Mouse (Mus musculus) limb, embryonic 13.5 days (tissue): Measurements from ENCODE around the gene Glrx2. TPM values are rescaled to one million over a fixed set of nuclear protein-coding genes. Genes with fewer than 3 reads are reported as not detected.
"Not testable (repeated sequence)": the region's sequence is repeated elsewhere in the genome, so short reads cannot be mapped to it uniquely, and the experiment has no call there.

Source experiments
- ATAC-seq: fragments of 200-750 bp; cut with Nextera tagmentation; 2 replicates; pipeline ENCODE4 v1.8.0; 2017; ENCODE audit warnings: low read depth, moderate number of reproducible peaks, moderate TSS enrichment; ENCODE audit not compliant: low FRiP score
- H3K27ac ChIP-seq: fragments of 300-500 bp; sonication (generic); 2 replicates; pipeline ENCODE4 v1.5.1; 2015; ENCODE audit warnings: inconsistent platforms, mild to moderate bottlenecking, moderate library complexity
- H3K27me3 ChIP-seq: fragments of 300-500 bp; sonication (generic); 2 replicates; pipeline ENCODE4 v1.6.1; 2015; ENCODE audit warnings: mild to moderate bottlenecking, inconsistent platforms
- H3K36me3 ChIP-seq: fragments of 300-500 bp; sonication (generic); 2 replicates; pipeline ENCODE4 v1.6.1; 2015; ENCODE audit warnings: inconsistent platforms, mild to moderate bottlenecking, moderate library complexity
- H3K4me1 ChIP-seq: fragments of 300-500 bp; sonication (generic); 2 replicates; pipeline ENCODE4 v1.6.1; 2015; ENCODE audit warnings: inconsistent platforms
- H3K4me2 ChIP-seq: fragments of 300-500 bp; sonication (generic); replicated peaks from 2 replicates; pipeline ENCODE4 v1.6.1; 2015; ENCODE audit warnings: inconsistent platforms, mild to moderate bottlenecking, moderate library complexity
- H3K4me3 ChIP-seq: fragments of 300-500 bp; sonication (generic); 2 replicates; pipeline ENCODE4 v1.5.1; 2015; ENCODE audit warnings: moderate library complexity, mild to moderate bottlenecking, inconsistent platforms
- H3K9ac ChIP-seq: fragments of 300-500 bp; sonication (generic); 2 replicates; pipeline ENCODE4 v1.6.1; 2015; ENCODE audit warnings: mild to moderate bottlenecking, inconsistent platforms
- H3K9me3 ChIP-seq: fragments of 300-500 bp; sonication (generic); 2 replicates; pipeline ENCODE4 v1.6.1; 2016; ENCODE audit warnings: inconsistent platforms
- WGBS: fragments of 180-500 bp; shearing (Covaris S2); methylation state at CpG from one replicate; pipeline ENCODE4 v1.1.7; 2015; 5-methylcytosine and 5-hydroxymethylcytosine counted together
- polyA plus RNA-seq: library from polyadenylated mRNA; unstranded; fragments of >200 nt; fragmentation: Nextera tagmentation; extraction: Ambion mirVana; gene quantifications from 2 replicates; pipeline ENCODE4 v1.2.1, GENCODE M21; 2015

Gene Glrx2
- polyA plus RNA-seq = 103 and 118 TPM in 2 replicates

- H3K27me3 ChIP-seq, H3K4me3 ChIP-seq, H3K4me2 ChIP-seq, H3K9ac ChIP-seq, H3K4me1 ChIP-seq, ATAC-seq, H3K27ac ChIP-seq, H3K9me3 ChIP-seq, H3K36me3 ChIP-seq: not testable (repeated sequence)
- no CpG with 5 or more reads among the region's 2 CpGs for WGBS
Observed at GRCm38 (mm10) chr1:143716038-143716437, at the start of gene Glrx2. Gene Glrx2, plus strand, starts transcription at chr1:143716338.

GRCm38 (mm10) chr1:143675734-143676361 is 40.3 kb upstream of the Glrx2 start:
- no peak overlapping the region for H3K9ac ChIP-seq
- 93% methylated on average over 4 of the region's 4 CpGs for WGBS
- no peaks in the 10 kb centered on the region for H3K9me3 ChIP-seq
- ATAC-seq = no peak
- H3K36me3 ChIP-seq = peaks cover 35% of the 10 kb centered on the region
- H3K4me3 ChIP-seq = no peak overlapping the region
- H3K4me2 ChIP-seq = no peak overlapping the region
- no peaks in the 10 kb centered on the region for H3K27me3 ChIP-seq
- no peaks in the 10 kb centered on the region for H3K4me1 ChIP-seq
- no peak overlapping the region for H3K27ac ChIP-seq

- H3K4me1 ChIP-seq = no peaks in the 10 kb centered on the region
- no peaks in the 10 kb centered on the region for H3K27me3 ChIP-seq
- no peak overlapping the region for H3K9ac ChIP-seq
- 95% methylated on average over 5 of the region's 5 CpGs for WGBS
- ATAC-seq = no peak
- no peak overlapping the region for H3K4me2 ChIP-seq
- H3K4me3 ChIP-seq = no peak overlapping the region
- no peaks in the 10 kb centered on the region for H3K9me3 ChIP-seq
- H3K27ac ChIP-seq = no peak overlapping the region
- peaks cover 49% of the 10 kb centered on the region for H3K36me3 ChIP-seq
Observed at GRCm38 (mm10) chr1:143681108-143681507, 35.0 kb upstream of the Glrx2 start.

GRCm38 (mm10) chr1:143684849-143685248 is 31.3 kb upstream of the Glrx2 start:
- no peak overlapping the region for H3K9ac ChIP-seq
- no peak overlapping the region for H3K4me2 ChIP-seq
- H3K27ac ChIP-seq = no peak overlapping the region
- no peaks in the 10 kb centered on the region for H3K9me3 ChIP-seq
- ATAC-seq = no peak
- peaks cover 57% of the 10 kb centered on the region for H3K36me3 ChIP-seq
- no peaks in the 10 kb centered on the region for H3K4me1 ChIP-seq
- H3K4me3 ChIP-seq = no peak overlapping the region
- WGBS = 83% methylated on average over 3 of the region's 3 CpGs
- H3K27me3 ChIP-seq = no peaks in the 10 kb centered on the region

GRCm38 (mm10) chr1:143701736-143702135 is 14.4 kb upstream of the Glrx2 start:
- Histone ChIP-seq H3K27me3 (no peaks in the 10 kb centered on the region), H3K4me3 (peak overlapping the region; percentile 85), H3K36me3 (peaks cover 15% of the 10 kb centered on the region), H3K4me1 (peaks cover 13% of the 10 kb centered on the region), H3K4me2 (peak overlapping the region; percentile 74), H3K27ac (no peak overlapping the region), H3K9ac (peak overlapping the region; percentile 94), H3K9me3 (no peaks in the 10 kb centered on the region)
- 0% methylated on average over 13 of the region's 13 CpGs for WGBS
- ATAC-seq = no peak

GRCm38 (mm10) chr1:143702141-143702740 is 13.9 kb upstream of the Glrx2 start:
- peak; percentile 77 for ATAC-seq
- peak overlapping the region; percentile 74 for H3K4me2 ChIP-seq
- H3K36me3 ChIP-seq = peaks cover 11% of the 10 kb centered on the region
- H3K27me3 ChIP-seq = no peaks in the 10 kb centered on the region
- H3K27ac ChIP-seq = peak overlapping the region; percentile 90
- H3K9me3 ChIP-seq = no peaks in the 10 kb centered on the region
- under 1% methylated on average over 42 of the region's 48 CpGs for WGBS
- H3K9ac ChIP-seq = peak overlapping the region; percentile 94
- peak overlapping the region; percentile 85 for H3K4me3 ChIP-seq
- H3K4me1 ChIP-seq = peaks cover 13% of the 10 kb centered on the region

GRCm38 (mm10) chr1:143702741-143703262 is 13.3 kb upstream of the Glrx2 start, which contains the start of gene Cdc73:
Gene Cdc73, minus strand, starts transcription at chr1:143702893.
- WGBS = 0% methylated on average over 73 of the region's 74 CpGs

GRCm38 (mm10) chr1:143707006-143707405 is 9.1 kb upstream of the Glrx2 start:
- Histone ChIP-seq H3K4me1 (0 out of 2 replicates have a peak, but pooled peaks cover 6% of the 10 kb centered on the region), H3K27me3 (no peaks in the 10 kb centered on the region), H3K9me3 (no peaks in the 10 kb centered on the region), H3K27ac (no peak overlapping the region), H3K36me3 (no peaks in the 10 kb centered on the region), H3K4me2 (no peak overlapping the region), H3K9ac (no peak overlapping the region), H3K4me3 (no peak overlapping the region)
- WGBS = 80% methylated on average over 4 of the region's 4 CpGs
- no peak for ATAC-seq

More at GRCm38 (mm10) chr1:143702741-143703262, 13.3 kb upstream of the Glrx2 start, which contains the start of gene Cdc73:
- Histone ChIP-seq H3K4me2 (peak within 1 kb of the TSS; percentile 74), H3K9ac (peak within 1 kb of the TSS; percentile 94), H3K27me3 (no peaks in the 10 kb centered on the region), H3K27ac (peak within 1 kb of the TSS; percentile 90), H3K9me3 (no peaks in the 10 kb centered on the region), H3K4me3 (peak within 1 kb of the TSS; percentile 85), H3K36me3 (peaks cover 7% of the 10 kb centered on the region), H3K4me1 (peaks cover 13% of the 10 kb centered on the region)
- peak; percentile 99 for ATAC-seq

GRCm38 (mm10) chr1:143708361-143708760 is 7.8 kb upstream of the Glrx2 start:
- Histone ChIP-seq H3K4me1 (0 out of 2 replicates have a peak, but pooled peaks cover 6% of the 10 kb centered on the region), H3K36me3 (no peaks in the 10 kb centered on the region), H3K4me3 (no peak overlapping the region), H3K9ac (no peak overlapping the region), H3K4me2 (no peak overlapping the region), H3K27ac (no peak overlapping the region), H3K27me3 (no peaks in the 10 kb centered on the region), H3K9me3 (no peaks in the 10 kb centered on the region)
- no peak for ATAC-seq
- 70% methylated on average over 6 of the region's 6 CpGs for WGBS

- no peak overlapping the region for H3K27ac ChIP-seq
- ATAC-seq = no peak
- no peaks in the 10 kb centered on the region for H3K36me3 ChIP-seq
- 53% methylated on average over 7 of the region's 7 CpGs for WGBS
- no peaks in the 10 kb centered on the region for H3K9me3 ChIP-seq
- H3K4me3 ChIP-seq = no peak overlapping the region
- H3K27me3 ChIP-seq = no peaks in the 10 kb centered on the region
- H3K9ac ChIP-seq = no peak overlapping the region
- H3K4me1 ChIP-seq = 0 out of 2 replicates have a peak, but pooled peaks cover 6% of the 10 kb centered on the region
- no peak overlapping the region for H3K4me2 ChIP-seq
Observed at GRCm38 (mm10) chr1:143709966-143710626, 6.0 kb upstream of the Glrx2 start.

GRCm38 (mm10) chr1:143710627-143710976 is 5.5 kb upstream of the Glrx2 start:
- 80% methylated on average over 5 of the region's 5 CpGs for WGBS
- no peaks in the 10 kb centered on the region for H3K36me3 ChIP-seq
- H3K27me3 ChIP-seq = no peaks in the 10 kb centered on the region

GRCm38 (mm10) chr1:143724456-143725064 is 8.4 kb downstream of the Glrx2 start:
- no peak overlapping the region for H3K9ac ChIP-seq
- no peaks in the 10 kb centered on the region for H3K4me1 ChIP-seq
- no peak overlapping the region for H3K4me3 ChIP-seq
- WGBS = 79% methylated on average over 5 of the region's 5 CpGs
- no peak for ATAC-seq
- no peak overlapping the region for H3K27ac ChIP-seq
- H3K27me3 ChIP-seq = no peaks in the 10 kb centered on the region
- H3K4me2 ChIP-seq = no peak overlapping the region
- H3K9me3 ChIP-seq = no peaks in the 10 kb centered on the region
- H3K36me3 ChIP-seq = no peaks in the 10 kb centered on the region

More at GRCm38 (mm10) chr1:143710627-143710976, 5.5 kb upstream of the Glrx2 start:
- Histone ChIP-seq H3K9ac (no peak overlapping the region), H3K4me3 (no peak overlapping the region), H3K27ac (no peak overlapping the region), H3K4me2 (no peak overlapping the region), H3K4me1 (0 out of 2 replicates have a peak, but pooled peaks cover 6% of the 10 kb centered on the region), H3K9me3 (no peaks in the 10 kb centered on the region)
- no peak for ATAC-seq
